Mouse (Mus musculus) adrenal gland, postnatal 4 days (tissue): ENCODE measurements around the gene Myl12a. TPM values are rescaled to one million over a fixed set of nuclear protein-coding genes. Genes with fewer than 3 reads are reported as not detected.
"Not testable (repeated sequence)": the region's sequence is repeated elsewhere in the genome, so short reads cannot be mapped to it uniquely, and the experiment has no call there.

Experiments
- DNase-seq, 2 experiments: peaks; one replicate each; pipeline ENCODE4 v3.0.0; 2021 to 2022; ENCODE audit warnings: low spot score in 2 of 2, mixed read lengths in 2 of 2
- total RNA-seq, 2 experiments: library from RNA; stranded (reverse); gene quantifications; 2 replicates each; pipeline ENCODE4 v1.2.3; 2021

Gene Myl12a
- total RNA-seq, 2 experiments from 2014 or later, result 315 to 317 TPM

DNA sequence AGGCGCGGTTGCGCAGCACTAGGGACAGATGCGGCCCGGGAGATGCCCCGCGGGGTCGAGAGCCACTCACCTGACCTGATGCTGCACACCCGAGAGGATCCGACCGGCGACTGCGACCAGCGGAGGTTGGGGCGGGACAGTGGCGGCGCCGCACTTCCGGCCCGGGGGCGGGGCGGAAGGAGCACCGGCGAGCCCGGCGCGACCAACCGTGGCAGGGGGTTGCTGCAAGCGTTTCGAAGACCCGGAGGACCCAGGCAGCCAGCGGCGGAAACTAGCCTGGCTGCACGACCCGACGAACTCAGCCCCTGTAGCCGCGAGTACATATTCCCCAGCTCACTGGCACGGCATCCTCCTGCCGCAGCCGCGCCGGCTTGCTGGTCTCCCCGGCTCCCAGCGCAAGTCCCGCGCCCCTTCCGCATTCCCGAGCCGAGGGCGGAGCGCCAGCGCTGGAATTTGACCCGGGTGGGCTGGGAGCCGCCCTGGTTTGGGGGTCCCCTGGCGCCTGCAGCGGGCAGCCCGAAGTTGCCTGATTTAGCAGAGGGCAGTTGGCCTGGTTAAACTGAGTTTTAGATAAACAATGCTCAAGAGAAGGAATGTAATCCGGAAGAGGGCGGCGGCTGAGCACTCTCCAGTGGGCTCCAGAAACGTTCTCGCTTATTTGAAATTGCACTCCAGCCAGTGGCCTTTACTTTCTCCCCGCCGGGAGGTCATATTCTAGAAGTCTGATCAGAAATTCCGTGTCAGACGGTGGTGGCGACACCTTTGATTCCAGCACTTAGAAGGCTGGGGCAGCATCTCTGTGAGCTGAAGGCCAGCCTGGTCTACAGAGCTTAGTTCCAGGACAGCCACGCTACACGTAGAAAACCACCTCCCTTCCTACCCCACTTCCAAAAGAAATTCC is 12.0 kb downstream of the Myl12a start:
- DNase-seq, result peak; percentile 69 to 73

DNA sequence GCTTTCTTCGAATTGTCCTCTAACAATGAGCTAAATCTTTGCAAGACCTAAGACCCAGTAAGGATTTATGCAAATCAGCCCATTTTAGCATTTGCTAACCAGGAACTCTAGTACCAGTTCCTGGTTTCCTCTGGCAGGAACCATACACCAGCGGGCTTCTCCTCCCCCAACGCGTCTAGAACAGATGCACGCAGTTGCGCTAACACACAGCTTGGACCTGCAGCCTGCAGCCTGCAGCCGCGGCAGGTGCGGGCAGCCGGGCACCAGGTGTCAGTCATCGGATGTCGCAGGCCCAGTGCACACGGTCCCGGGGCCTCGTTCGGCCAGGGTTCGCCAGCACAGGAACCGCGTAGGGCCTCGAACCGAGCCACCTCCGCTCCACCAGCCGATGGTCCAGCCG is 12.7 kb downstream of the Myl12a start:
- no peak for DNase-seq

DNA sequence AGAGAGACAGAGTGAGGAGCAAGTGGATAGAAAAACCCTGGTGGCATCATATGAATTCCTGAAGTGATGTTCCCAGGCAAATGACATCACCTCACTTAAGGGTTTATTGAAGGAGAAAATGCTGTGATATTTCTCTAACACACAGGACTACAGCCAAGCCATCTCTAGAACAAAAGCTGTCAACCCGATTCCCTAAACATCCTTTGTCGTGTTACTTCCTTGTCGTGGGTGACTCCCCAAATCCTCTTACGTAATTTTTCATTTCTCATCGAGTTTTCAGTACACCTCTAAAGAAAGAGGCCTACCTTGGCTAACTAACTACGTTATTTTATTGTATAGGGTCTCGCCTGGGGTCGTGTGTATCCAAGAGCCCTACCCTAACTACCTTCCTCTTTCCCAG is 13.2 kb downstream of the Myl12a start:
- DNase-seq, result no peak

DNA sequence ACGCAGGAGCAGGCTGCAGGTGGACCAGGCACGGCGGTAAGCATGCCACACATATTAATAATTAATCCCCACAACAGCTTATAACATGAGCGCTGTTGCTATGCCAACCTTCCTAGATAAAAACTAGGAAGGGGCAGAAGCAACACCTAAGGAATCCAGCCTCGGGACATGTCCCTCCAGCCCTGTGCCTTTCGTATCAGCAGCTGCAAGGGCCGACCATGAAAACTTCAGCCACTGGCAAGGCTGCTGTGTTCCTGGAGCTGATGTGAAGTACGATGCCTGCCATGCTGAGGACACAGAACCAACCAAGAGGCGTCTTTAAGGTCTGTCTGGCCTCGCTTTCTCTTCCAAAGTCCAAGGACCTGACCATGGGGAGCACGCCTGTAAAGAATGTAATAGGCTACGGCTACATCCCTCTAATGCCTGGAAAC is 14.3 kb downstream of the Myl12a start:
- DNase-seq, result no peak

DNA sequence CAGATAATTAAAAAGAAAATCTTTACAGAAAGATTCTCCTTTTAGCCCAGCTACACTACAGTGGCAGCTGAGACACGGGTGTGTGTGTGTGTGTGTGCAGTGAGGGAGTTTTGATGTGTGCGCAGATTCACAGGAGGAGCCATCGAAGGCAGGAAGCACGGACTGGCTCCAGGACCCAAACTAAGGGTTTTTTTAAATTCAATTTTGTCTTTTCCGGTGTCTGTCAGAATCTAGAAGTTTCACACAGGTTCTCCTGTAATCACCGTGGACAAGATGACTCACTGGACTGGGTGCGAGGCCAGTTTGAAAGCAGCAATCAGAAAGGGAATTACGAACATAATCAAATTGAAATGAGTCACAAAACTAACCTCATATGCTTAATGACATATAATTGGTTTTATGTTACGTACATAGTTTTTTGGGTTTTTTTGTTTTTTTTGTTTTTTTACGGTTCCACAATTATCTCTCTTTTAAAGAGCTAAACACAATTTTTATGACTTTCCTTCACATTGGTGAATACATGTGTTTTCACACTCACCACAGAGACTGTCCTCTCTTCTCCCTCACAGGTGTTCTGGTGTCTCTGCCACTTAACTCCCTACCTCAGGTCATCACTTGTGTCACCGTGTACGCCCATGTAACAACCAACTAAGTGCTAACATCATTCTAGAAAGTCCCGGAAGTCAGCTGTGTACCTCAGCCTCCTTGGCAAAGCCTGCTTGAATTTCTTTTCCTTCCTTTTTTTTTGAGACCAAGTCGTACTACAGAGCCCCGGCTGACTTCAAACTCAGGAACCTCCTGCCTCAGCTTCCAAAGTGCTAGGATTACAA is 15.6 kb downstream of the Myl12a start:
- DNase-seq, result no peak

DNA sequence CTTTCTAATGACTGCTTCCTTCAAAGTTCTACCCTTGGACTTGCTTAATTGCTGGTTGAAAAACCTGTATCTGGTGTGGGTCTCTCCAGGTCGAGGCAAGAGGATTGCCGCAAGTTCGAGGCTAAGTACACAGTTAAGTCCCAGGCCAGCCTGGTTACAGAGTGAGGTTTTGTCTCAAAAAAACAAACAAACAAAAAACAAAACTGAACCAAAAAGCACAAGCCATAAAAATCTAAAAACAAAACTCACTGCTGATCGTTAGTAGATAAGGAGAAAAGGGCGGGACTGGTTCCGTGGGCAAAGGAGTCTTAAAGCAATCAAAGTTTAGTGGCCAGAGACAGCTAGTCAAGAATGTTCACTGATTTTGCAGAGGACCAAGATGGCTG is 16.3 kb downstream of the Myl12a start:
- no peak for DNase-seq

DNA sequence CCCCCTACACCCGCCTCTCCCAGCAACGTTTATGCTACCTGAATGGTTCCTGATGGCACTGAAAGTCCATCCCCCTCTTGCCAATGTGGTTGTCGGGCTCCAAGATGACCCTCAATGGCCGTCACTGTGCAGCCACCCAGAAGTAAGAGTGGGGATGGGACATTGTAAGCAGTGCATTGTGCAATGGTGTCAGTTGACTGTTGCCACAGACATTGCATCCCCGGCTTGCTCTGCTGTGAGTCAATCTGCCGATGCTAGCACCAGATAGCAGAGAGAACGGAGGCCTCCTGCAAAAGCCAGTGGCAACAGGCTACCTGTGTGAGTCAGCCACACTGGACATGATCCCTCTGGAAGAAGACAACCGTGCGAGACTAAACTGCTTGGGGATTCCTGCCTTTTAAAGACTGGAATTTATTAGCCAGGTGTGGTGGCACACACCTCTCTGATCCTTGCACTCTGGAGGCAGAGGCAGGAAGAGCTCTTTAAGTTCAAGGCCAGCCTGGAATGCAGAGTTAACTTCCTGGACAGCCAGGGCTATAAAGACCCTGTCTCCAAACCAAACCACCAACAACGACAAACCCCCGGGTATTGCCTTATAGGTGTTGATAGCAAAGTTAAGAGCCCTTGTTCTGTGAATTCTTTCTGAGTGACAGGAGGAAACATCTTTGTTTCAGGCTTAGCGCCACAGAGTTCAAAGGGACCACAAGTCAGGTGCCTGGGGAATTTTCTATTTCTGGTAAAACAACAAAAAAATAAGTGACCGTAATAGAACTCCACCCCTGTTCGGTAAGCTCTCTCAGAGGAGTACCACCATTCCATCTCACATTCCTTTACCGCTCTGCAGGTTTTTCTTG is 16.9 kb downstream of the Myl12a start:
- DNase-seq, result no peak

DNA sequence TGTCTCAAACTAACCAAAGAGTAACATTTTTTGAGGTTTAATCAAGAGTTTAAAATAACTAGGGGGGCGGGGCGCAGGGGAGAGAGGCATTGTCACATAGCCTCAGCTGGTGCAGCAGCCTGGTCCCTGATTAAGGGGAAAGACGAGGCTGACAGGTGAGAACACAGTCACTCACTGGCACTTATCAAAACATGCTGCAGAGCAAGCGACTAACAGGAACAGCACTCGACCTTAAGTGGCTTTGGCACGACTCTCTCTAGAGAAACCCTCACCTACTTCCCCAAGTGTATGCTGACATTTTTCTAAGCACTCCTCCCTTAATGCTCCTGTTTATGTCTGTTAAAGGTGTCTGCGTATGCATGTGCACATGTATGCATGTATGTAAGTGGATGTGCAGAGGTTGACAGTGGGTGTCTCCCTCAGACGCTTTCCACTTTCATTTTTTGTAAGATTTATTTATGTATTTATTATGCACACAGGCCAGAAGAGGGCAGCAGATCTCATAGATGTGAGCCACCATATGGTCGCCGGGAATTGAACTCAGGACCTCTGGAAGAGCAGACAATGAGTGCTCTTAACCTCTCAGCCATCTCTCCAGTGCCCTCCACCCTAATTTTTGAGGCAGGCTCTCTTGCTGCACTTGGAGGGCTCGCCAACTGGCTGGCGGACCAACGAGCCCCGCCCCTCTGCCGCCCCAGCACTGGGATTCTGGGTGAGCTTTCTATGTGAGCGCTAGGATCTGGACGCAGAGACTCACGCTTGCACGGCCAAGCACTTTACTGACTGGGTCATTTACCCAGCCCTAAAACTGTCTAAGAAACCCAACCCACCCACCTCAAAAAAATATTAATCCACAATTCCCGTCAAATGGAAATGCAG is 23.1 kb downstream of the Myl12a start:
- no peak for DNase-seq

DNA sequence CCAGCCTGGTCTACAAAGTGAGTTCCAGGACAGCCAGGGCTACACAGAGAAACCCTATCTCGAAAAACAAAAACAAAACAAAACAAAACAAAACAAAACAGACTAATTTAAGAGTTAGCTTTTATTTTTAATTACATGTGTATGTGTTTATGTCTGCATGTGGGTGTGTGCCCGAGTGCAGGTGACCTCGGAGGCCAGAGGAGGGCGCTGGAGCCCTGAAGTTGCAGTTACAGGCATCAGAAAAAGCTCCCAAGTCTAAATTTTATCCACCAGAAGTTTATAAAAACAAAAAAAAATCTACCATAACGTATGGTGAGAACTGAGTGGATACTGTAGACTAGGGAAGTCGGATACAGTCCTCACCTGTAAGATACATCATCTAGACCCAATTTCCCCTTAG is 24.9 kb downstream of the Myl12a start:
- DNase-seq, result no peak

DNA sequence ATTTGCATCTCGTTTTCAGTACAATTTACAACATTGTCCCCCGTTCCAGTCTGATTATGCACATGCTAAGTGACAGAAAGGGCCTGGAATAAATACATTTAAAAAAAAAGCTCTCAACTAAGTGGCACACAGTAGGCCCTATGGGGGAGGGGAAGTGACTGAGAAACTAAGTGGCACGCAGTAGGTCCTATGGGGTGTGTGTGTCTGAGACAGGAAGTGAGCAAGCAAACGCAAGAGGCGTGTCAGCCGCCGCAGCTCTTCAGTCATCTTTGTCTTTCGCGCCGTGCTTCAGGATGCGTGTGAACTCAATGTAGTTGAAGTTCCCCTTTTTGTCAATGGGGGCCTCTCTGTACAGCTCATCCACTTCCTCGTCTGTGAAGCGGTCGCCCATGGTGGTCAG is 28.6 kb downstream of the Myl12a start:
- not testable (repeated sequence) for DNase-seq

DNA sequence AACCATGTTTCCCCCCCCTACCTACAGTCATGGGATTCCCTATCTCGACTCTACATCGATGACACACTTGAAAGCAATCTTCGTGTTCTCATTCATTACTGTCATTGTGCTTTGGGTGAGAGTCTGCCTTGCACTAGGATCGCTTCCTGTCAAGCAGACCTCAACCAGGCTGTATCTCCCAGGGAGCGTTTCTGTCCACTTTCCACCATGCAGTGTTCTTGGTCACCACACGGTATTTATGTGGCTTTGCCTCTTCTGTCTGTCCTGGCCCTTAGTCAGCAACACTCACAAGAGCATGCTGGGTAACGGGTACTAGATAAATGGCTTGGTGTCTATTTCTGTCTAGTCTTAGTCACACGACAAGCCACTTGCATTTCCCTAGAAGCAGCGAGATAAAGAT is 29.3 kb downstream of the Myl12a start:
- no peak for DNase-seq

DNA sequence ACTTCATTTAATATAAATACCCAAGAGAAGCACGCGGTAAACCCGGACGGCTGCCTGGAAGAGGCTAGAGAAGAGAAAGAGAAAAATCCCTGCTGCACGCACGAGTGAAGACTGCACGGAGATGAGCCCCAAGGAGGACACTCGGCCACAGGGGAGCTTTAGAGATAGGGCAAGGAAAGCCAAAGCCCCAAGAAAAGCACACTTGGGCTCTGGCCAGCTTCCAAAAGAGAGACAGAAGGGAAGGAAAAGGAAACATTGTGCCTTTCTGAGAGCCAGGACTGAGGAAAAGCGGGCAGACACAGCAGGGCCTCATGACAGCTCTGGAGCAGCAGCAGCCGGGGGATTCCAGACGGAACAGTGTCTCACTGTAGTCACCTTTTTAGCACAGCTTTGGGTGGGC is 31.5 kb downstream of the Myl12a start:
- no peak for DNase-seq

DNA sequence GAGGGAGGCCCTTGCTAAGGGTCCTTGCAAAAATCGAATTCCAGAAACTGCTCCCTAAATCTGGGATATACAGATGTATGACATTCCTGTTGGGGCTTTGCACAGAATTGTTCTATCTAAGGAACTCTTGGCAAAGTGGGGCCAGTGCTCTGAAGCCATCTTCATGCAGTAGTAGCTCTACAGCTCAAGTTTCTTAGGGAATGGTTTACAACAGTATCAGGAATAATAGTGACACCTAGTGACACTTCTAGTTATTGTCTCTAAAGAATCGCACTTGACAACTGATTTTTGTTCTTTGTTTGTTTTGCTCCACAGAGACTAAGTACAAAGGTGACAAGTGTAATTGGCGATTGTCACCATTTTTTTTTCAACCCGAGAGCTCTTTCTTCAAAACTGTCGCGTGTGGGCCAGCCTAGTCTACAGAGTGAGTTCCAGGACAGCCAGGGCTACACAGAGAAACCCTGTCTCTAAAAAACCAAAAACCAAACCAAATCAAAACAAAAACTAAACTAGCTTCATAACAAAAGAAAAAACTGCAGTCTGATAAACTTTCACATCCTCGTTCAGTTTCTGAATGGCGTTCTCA is 34.0 kb downstream of the Myl12a start:
- DNase-seq, result no peak

DNA sequence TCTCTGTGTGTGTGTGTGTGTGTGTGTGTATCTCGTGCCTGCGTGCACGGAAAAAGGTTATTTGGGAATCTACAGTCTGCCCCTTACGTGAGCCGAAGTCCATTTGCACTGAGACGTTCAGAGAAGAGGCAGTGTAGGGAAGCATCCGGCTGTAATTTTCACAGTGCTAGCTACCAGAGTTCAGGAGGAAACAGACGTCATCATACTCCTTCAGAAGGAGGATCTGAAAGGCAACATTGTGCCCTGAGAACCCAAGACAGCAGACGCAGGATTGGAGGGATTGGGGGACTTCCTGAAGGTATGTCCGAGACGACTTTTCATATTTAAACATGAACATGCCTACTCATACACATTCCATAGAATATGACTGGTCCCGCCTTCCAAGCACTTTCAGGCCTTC is 35.0 kb downstream of the Myl12a start:
- no peak for DNase-seq

DNA sequence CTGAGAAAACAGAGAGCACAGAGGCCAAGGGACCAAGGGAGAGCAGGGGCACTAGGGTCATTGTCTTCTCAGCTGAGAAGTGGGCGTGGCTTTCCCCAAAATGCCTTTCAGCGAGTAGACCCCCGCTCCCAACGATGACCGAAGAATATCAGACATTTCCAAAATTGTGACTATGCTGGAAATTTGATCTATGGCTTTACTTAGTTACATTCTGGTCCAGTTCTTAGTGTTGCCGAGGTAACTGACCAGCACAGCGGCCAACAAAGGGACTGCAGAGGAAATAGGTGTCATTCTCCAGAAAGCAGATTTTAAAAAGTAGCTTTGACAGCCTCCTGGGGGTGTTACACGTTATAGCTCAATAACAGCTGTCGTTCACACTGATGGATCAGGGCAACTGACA is 35.5 kb downstream of the Myl12a start:
- DNase-seq, result no peak

DNA sequence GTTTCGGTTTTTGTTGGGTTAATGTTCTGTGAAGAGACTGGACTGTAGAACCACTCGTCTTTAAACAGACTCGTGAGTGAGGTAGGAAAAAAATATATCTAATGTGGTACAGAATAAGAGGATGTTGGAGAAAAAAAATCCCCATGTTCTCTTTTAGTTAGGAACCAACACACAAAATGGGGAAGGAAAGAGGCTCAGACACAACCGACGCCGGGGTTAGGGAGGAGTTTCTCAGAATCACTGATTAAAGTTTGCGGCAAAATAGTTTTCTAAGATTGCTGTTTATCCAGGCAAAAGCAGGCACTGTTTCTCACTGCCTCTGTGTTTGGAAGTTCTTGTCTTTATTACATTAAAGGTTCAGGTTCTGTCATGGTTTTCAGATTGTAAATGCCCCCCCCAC is 36.6 kb downstream of the Myl12a start:
- DNase-seq, result no peak

DNA sequence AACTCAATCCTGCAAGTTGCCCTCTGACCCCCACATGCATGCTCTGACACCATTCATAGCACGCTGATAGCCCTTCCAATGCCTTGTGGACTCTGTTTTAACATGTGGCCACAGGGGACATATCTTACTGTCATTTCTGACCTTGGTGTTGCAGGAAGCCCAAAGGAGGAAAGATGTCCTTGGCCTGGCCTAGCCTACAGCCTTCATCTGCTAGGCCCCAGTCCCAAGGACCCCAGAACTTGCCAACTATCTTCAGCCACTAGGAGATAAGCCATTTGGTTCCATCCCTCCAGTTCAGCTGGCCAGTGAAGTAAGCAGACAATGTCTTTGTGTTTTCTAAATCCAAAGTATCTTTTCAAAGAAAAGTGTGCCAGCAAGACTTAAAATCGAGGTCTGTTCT is 37.4 kb downstream of the Myl12a start:
- no peak for DNase-seq

DNA sequence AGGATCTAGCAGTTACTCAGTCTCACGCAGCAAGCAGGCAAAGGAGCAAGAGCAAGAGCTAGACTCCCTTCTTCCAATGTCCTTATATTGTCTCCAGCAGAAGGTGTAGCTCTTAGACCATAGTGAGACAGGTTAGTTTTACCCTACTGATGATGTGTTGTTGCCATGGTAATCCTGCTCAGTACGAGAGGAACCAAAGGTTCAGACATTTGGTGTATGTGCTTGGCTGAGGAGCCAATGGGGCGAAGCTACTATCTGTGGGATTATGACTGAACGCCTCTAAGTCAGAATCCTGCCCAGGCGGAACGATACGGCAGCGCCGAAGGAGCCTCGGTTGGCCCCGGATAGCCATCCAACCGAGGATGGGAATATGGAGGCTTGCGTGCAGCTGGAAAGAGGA is 39.1 kb downstream of the Myl12a start:
- DNase-seq, result peak; percentile 85 to 98

DNA sequence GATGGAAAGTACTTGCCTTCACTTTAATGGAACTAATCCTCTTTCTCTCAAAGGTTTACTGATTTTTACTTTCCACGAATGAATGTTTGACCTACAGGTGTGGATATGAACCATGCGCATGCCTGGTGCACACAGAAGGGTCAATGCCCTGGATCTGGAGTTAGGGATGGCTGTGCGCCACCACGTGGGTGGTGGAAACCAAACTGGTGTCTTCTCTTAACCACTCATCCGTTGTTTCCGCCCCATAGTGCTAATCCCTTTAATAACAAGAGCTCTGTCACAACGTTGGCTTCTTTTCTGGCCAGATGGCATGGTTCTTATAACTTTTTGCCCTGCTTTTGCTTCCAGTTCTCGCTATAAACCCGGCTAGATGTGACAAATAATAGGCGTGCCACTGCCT is 51.4 kb downstream of the Myl12a start:
- DNase-seq, result no peak

DNA sequence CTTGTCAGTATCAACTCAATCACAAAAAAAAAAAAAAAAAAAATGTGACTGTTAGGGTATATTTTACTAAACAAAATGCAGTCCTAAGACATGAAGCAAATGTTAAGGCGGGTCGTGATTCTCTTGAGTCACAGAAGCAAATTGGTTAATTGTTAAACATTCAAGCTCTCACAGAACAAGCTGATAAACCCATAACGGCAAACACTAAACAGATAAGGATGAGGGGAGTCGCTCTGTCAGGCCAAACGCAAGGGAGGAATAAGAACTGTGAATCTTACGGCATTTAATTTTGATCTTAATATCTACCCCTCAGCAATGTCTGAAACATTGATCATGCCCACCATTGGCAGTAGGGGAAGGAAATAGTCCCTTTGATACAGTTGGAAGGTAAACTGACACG is 53.5 kb downstream of the Myl12a start:
- DNase-seq, result no peak
